Mouse (Mus musculus): ENCODE measurements around the gene Zfp697.
A peak's percentile ranks its signal among the peaks of the same experiment; 100 is the strongest.
"Not testable (repeated sequence)": the region's sequence is repeated elsewhere in the genome, so short reads cannot be mapped to it uniquely, and the experiment has no call there.

Zfp697 gene

DNA sequence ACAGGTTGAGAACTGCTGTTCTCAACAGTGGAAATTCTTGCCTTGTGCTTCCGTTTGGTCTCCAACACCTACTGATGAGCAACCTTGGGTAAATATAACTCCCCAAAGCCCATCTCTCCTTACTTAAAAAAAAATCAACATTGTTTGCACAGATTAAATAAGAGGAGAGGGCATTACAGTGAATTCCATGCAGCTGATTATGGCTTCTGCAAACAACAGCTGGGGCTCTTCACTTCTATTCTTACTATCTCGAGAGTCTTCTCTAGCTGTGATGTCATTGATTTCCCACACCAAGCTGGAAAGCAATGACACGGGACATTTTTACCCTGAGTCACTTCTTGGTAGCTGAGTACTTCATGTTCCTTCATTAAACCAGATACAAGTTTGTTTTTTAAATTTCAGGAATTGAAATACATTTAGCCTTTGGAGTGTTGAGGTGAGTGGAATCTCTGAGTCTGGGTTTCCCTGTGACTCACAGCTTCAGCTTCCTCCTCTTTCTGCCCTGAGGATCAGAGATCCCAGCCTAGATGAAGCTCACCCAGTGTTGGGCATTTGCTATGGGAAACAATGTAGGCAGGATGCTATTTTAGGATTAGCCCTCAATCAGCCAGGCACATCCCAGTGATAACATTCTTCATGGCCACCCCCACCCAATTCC is 8.1 kb upstream of the Zfp697 start:
- DNase-seq: no peak

DNA sequence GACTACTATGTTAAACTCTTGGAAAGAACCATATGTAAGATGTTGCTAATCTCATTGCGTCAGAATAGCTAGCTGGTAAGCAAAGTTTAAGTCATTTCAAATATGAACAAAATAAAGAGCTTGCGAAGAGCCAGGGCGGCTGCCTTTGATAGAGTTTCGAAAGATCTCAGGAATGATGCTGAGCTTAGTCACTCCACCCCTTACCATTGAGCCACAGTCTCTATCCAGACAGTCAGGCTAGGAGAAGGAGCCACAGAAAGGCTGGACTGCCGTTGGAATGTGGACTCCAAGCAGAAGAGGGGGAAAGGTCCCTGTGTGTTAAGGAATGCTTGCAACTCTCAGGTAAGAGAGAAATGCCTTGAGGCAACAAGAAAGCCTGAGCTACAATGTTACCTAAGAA is 7.3 kb upstream of the Zfp697 start:
- DNase-seq: no peak

DNA sequence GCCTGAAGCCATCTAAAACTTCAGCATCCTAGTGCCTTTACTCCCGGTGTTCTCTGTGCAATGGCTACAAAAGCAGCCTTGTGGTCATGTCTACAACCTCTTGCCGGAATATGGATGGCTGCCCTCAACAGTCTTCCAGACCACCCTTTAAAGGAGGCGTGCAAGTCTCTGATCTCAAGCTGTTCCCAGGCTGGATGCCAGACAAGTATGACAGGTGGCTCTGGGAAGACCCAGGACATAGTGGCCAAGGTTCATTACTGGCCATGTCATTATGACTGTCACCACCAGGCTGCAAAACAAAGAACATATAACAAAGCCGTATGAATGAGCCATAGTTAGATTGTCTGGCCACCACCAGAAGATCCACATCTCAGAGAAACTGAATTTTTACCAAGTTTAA is 4.0 kb upstream of the Zfp697 start:
- no peak for DNase-seq

DNA sequence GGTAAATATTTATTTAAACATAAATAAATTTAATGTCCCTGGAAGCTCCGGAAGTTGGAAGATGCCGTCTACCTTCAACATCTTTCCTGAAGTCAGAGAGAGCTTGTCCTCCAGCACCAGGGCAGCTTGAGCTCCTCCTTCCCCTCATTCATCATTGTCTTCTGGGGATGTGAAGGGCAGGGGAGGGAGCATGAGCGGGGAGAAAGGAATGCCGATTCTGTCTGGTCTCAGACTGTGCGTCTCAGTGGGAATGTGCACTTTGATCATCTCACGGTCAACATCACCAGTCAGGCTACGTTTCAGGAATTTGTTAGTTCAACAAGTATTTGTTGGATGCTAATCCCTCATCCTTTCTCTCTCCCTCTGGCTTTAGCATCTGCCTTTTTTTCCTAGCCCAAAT is 3.0 kb upstream of the Zfp697 start:
- no peak for DNase-seq

DNA sequence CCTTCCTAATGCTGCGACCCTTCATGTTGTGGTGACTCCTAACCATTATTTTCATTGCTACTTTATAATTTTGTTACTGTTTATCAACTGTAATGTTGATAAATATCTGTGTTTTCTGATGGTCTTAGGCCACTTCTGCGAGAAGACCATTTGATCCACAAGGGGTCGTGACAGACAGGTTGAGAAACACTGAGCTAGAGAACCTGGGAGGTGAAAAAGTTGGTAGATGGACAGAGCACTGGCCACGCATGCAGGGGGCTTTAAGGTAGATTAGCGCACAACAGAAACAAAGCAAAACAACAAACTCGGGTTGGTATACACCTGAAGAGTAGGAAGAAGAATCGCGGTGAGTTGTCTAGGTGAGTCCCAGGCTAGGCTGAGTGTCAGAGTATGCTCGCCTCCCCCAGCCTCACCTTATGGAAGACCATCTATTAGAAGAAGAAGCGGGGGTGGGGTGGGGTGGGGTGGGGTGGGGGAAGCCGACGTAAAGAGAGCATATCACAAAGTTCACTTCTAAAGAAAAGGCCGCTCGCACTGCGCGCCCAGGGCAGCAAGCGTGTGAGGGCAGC is 500 bp upstream of the Zfp697 start:
- no peak for DNase-seq

DNA sequence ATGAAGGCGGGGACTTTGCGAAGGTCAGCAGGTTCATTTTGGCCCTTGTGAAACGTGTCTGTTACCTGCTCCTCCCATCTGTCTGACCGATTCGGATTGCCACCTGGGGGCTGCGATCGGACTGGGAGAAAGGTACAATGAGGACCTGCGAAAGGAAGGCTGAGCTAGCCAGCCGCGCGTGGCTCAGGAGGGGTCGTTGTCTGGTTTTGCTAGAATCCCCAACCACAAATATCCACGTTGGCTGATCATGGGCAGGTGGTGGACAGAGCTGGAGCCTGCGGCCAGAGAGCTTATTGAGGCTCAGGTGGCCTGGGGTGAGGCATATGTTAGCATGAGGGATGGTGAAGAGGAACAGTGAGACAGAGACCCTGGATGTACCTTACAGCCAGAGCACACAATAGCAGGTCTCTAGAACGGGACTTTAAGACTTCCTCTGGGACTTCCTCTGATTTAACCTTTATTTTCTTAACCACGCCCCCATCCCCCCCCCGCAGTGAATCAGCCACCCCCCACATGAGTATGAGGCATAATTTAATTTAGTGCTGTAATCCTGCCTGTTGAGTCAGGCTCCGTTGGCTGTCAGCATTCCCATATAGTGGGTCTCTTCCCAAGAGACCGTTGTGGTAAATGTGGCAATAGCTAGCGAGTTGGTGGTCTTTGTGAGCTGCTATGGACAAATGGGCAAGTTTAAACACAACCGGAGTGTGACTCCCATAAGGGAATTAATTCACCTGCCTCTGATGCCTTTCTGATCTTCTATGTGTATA is 946 bp downstream of the Zfp697 start:
- no peak for DNase-seq

DNA sequence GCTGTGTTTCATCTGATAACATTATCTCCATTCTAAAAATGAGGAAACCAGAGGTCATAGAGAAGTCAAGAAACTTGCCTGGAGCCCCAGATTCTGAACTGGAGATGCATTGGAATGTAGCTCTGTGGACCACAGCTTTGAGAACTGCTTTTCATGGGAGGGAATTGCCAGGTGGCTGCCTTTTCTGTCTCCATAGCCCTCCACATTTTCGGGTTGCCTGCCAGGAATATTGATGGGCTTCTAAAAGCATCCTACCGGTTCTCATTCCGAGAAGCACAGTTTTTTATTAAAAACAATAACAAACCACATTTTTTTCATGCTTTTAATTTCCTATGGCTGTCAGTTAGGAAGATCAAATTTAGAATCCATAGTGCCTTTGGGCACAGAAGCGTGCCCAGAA is 4.8 kb downstream of the Zfp697 start:
- DNase-seq: no peak

DNA sequence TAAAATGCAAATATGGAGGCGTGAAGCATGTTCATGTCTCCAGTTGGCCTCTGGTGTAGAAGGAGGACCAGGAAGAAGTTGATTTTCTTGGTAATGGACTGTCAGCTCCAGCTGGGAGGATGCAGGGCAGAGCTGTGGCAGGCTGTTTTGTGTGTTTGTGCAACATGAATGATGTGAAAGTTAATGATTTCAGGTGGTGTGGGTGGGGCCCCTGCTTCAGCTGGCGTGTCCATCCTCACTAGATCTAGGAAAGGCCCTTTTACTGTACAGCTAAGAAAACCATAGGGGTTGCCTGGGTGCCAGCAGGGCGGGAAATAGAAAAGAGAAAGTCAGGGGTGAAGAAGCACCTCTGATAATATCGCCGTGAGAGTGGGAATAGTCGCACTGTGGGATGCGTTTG is 5.5 kb downstream of the Zfp697 start:
- DNase-seq: no peak

DNA sequence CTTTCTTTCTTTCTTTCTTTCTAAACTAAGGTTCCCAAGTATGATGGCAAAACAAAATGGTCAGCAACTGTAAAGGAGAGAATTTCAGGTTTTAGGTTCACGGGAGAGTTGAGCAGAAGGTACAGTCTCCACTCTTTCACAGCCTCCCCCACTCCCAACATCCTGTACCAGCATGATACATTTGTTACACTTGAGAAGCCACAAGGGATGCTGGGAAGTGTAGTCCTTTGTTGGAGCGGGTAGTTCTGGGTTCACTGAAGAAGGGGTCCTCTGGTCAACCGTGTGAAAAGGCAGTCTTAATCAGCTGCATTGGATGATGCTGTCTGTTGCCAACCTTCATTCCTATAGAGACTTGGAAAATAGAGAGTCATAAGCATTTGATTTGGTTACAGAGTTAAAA is 7.0 kb downstream of the Zfp697 start:
- DNase-seq: no peak

DNA sequence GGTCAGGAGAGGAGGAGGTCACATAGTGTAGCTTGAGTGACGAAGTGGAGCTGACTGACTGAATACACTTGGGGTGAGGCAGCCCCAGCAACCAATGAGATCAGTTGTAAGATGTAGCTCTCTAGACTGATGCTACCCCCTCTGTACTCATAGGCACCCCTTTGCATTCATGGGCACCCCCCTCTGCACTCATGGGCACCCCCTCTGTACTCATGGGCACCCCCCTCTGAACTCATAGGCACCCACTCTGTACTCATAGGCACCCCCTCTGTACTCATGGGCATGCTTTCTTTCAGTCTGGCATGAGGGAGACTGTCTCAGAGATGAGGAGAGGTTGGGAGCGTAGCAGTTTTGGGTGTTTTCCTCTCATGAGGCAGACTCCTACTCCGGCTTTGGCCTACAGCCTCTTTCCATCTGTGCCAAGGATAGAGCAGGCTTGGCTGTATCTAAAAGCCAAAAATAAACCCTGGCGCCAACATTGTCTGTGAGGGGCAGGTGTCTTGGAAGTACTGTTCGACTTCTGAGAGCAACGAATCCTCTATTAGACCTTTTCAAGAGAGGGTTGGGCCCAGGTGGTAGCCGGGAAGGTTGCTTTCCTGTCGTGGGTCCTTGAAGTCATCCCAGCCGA is 22.1 kb downstream of the Zfp697 start:
- not testable (repeated sequence) for DNase-seq

DNA sequence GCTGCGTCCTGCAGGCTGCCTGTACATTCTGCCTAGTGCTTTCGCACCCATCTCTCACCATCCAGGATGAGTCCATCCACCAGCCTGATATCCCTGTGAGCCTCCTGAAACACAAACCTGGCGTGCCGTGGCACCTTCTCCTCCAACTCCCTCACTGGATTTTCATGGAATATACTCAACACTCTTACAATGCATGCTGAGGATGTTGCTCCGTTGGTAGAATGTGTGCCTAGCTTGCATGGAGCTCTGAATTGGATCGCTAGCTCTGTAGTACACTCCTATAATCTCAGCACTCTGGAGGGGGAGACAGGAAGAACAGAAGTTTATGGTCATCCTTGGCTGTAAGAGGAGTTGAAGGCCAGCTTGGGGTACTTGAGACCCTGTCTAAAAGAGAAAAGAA is 23.6 kb downstream of the Zfp697 start:
- not testable (repeated sequence) for DNase-seq

DNA sequence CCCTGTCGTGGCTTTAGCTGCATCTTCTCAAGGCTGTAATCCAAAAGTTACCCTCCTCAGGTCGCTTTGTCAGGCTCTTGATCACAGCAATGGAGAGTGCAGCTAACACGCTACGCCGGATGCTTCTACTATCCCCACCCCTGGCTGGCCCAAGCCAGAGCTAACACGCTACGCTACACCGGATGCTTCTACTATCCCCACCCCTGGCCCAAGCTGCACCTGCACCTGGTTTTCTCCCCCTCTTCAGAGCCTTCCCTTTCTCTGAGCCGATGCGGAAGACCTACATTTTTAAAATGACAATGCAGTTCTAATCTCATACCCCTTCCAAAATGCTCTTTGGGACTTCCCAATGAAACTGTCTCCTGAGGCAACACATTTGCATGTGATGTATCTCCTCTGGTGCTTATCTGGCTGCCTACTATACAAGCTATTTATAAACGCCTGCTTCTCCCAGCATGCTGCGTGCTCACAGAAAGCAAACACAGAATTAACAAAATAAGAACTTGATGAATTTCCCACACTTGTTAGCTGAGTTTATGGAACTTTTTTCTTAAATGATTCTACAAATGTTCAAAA is 24.4 kb downstream of the Zfp697 start:
- not testable (repeated sequence) for DNase-seq

DNA sequence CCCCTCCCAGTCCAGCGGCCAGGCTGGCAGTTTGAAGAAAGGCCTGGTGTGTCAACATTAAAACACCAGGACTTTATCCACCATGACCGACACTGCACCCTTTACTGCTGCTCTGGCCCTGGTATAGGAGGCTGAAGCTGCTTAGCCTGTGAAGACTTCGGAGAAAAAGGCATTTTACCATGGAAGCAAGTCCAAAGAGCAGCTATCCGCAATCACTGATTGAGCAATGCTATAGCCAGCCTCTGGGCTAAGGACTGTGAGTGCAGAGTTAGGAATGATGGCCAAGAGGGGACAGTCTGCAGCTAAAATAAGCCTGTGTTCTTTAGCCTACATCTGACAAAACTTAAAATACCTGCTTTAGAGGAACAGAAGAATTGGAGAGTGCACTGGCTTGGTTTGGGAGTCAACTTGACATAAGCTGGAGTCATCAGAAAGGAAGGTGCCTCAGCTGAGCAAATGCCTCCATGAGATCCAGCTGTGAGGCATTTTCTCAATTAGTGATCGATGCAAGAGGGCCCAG is 25.1 kb downstream of the Zfp697 start:
- DNase-seq: not testable (repeated sequence)

DNA sequence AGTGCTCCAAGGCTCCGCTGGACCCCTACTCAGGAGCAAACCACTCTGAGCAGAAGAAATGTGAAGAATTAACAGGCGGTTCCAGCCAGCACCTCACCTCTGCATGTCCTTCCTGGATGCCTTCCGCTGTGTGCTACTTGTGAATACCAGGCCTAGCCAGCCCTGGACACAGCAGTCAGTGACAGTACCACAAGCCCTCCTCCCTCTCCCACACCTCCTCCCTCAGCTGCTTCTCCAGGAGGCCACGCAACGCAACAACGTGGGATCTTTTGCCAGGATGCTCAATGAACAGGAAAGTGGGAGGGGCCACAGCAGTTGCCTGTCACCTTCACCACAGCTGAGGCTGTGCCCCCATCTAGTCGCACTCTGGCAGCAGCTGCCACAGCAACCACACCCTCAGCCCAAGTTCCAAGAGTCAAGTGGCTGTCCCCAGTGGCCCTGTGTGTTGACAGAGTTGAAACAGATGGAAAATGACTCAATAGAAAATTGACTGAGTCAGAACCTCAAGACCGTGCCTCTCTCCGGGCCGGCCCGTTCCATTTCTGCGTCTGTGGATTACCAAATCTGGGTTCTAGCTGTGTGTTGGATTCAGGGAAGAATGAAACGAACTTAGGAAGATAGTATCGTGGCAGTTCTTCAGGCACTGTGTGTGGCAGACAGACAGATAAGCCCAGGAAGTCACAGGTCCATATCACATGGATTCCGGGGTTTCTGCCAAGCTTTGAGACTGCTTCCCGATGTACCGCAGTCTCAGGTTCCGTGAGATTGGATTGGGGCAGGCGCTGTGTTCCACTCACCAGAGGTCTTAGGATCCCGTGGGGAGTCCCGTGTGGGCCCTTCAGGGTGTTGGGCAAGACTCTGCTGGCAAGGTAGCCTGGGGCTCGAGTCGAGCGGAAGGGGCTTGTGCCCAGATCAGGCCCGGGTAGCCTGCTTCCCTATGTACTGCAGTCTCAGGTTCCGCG is 28.6 kb downstream of the Zfp697 start:
- DNase-seq: not testable (repeated sequence)

DNA sequence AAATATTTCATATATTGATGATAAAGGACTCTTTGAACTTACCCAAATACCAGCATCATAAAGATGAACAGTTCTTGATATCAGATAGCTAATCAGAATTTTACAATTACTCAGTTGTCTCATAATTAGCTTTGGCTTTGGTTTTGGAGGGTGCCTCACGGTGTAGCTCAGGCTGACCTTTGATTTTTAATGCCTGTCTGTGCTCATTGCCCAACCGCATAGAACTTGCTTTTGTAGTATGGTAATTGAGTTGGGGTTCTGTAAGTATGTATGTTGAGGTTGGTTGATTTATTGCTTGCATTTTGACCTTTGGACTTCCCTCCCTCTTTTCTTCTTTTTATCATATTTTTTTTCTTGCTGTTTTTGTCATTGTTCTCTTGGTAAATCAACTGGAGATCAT is 31.5 kb downstream of the Zfp697 start:
- DNase-seq: no peak

DNA sequence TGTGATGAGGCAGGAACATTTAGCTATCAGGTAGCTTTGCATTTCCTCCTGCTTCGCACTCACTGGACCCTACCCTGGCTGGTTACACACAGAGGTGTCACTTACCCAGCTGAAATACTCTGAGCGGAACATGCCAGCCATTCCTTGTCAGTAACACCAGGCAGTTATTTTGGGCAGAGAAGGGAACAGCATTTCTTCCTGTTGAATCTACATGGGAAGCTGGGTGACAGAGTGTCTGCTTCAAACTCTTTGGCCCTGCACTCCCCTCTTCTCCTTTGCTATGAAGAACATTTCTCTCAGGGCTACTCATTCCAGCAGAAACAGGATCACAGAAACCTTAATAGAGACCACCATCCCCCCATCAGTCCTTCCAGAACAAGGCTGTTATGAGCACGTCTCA is 32.0 kb downstream of the Zfp697 start:
- DNase-seq: no peak

DNA sequence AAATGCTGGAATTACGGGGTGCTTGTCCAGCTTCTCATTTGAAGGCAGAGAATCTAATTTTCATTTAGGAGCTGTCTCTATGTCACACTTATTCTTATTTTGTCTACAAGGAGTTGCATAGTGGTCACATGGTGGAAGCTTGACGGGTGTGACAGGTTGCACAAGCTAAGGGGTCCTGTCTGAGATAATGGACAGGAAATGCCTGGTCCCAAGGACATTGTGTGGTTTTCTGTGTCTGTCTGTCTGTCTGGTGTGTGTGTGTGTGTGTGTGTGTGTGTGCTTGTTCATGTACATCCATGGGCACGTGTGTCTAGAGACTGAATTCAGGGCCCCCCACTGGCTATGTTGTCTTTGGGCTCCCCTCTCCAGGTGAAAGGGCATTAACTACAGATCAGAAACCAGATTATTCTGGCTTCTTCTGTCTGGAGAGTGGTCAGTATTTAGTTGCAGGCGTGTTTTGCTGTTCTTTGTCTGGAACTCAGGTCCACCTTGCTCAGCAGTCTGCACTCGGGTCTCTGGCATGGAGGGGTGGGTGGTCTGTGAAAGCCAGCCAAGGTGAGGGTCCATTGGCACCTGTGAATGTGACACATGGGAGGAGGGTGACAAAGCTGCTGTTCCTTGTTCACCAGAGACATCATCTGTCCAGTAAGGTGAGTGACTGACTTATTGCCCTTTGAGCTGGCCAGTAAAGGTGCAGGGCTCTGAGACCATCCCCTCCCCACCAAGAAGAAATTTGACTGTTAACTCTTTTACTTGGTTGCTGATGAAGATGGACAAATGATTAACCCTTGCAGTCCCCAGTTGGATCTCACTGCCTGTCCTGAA is 34.4 kb downstream of the Zfp697 start:
- DNase-seq: no peak

DNA sequence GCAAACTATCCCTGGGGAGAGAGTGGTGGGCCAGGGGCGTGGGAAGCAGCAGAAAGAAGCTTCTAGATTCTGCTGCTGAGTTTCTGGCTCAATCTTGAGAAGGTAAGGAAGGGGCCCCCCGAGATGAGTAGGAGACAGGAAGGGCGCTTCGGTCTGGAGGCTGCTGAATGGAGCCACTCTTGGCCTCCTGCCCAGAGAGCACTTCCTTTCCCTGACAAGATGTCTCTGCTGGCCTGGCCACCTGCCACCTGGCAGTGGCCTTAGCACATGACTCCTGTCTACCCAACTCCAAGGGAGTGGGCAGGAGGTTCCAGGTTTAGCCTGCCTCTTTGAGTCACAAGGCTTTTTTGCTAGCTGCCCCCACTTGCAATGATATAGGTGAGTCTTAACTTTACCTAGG is 35.1 kb downstream of the Zfp697 start:
- peak; percentile 67 for DNase-seq

DNA sequence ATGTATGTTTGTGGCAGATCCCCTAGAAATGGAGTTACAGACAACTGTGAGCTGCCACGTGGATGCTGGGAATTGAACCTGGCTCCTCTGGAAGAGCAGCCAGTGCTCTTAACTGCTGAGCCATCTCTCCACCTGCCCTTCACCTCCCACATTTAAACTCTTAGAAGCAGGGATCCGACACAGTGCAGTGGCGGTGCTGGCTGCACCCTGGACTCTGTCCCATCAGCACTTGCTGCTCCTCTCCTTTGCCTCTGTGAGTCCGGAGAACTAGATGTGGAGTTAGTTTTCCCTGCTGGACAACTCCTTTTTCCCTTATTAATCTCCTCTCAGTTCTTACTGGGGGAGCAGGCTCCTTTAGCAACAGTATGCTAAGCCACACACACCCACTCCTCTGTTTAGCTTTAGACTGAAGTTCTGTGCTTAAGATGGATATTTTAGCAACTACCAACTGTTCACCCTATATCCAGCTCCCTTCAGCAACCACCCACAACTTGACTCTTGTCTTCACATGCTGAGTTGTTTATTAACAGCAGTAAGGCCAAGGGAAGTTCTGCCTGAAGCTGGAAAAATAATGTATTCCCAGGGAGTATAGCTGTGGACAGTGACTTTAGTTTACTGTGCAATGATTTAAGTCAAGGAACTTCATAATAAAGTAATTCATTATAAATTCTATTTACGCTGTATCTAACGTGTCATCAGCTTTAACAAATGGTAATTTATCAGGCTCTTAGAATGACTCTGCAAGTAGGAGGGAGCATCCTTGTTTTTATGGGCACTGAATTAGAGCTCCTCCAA is 36.9 kb downstream of the Zfp697 start:
- no peak for DNase-seq

DNA sequence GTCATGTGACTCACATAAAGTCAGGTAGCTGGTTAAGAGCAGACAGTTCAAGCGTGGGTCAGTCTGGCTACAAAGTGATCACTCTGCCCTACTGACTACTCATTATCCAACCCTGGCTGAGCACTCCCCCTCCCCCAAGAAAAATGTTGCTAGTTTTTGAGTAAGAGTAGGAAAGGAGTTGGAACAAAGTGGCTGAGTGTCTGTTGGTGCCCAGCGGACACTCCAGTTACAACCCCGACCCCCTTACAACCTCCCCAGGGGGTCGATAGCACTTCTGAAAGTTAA is 37.5 kb downstream of the Zfp697 start:
- DNase-seq: no peak

DNA sequence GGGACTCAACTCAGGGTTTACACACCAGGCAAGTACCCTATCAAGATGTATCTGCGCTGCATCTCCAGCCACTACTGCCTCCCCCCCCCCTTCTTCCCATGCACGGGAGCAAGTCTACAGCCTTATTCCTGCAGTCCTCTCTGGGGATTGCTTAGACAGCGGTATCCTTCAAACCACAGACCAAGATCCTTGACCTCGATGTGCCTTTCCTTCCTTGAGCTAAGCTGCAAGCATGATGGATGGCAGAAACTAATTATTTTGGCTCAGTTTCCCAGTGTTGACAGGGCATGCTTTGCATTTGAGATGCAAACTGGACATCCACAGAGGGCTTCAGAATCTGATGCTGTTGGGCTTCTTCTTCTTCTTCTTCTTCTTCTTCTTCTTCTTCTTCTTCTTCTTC is 40.7 kb downstream of the Zfp697 start:
- no peak for DNase-seq
